Mouse (Mus musculus) heart, embryonic 12.5 days (tissue): ENCODE results near the gene Ppp1r37. TPM values are rescaled to one million over a fixed set of nuclear protein-coding genes. Genes with fewer than 3 reads are reported as not detected.
"Not testable (repeated sequence)": the region's sequence is repeated elsewhere in the genome, so short reads cannot be mapped to it uniquely, and the experiment has no call there.

Experiments
- ATAC-seq: fragments of 200-750 bp; cut with Nextera tagmentation; 2 replicates; pipeline ENCODE4 v1.8.0; 2017; ENCODE audit warnings: moderate TSS enrichment, moderate library complexity; ENCODE audit not compliant: insufficient number of reproducible peaks, low FRiP score
- H3K27ac ChIP-seq: fragments of 300-500 bp; sonication (generic); 2 replicates; pipeline ENCODE4 v1.5.1; 2016; ENCODE audit warnings: mild to moderate bottlenecking, moderate library complexity; ENCODE audit not compliant: poor library complexity, severe bottlenecking
- H3K27me3 ChIP-seq: fragments of 300-500 bp; sonication (generic); replicated peaks from 2 replicates; pipeline ENCODE4 v1.6.1; 2016; ENCODE audit warnings: mild to moderate bottlenecking, moderate library complexity
- H3K36me3 ChIP-seq: fragments of 300-500 bp; sonication (generic); 2 replicates; pipeline ENCODE4 v1.6.1; 2016; ENCODE audit warnings: mild to moderate bottlenecking, moderate library complexity
- H3K4me1 ChIP-seq: fragments of 300-500 bp; sonication (generic); replicated peaks from 2 replicates; pipeline ENCODE4 v1.6.1; 2016; ENCODE audit warnings: mild to moderate bottlenecking
- H3K4me2 ChIP-seq: fragments of 300-500 bp; sonication (generic); 2 replicates; pipeline ENCODE4 v1.6.1; 2016; ENCODE audit warnings: mild to moderate bottlenecking, moderate library complexity
- H3K4me3 ChIP-seq: fragments of 300-500 bp; sonication (generic); 2 replicates; pipeline ENCODE4 v1.5.1; 2016; ENCODE audit warnings: mild to moderate bottlenecking
- H3K9ac ChIP-seq: fragments of 300-500 bp; sonication (generic); 2 replicates; pipeline ENCODE4 v1.6.1; 2016; ENCODE audit warnings: mild to moderate bottlenecking, moderate library complexity
- H3K9me3 ChIP-seq: fragments of 300-500 bp; sonication (generic); replicated peaks from 2 replicates; pipeline ENCODE4 v1.6.1; 2016; ENCODE audit warnings: mild to moderate bottlenecking, moderate library complexity
- WGBS: fragments of 180-500 bp; shearing (Covaris S2); methylation state at CpG from one replicate; pipeline ENCODE4 v1.1.7; 2016; 5-methylcytosine and 5-hydroxymethylcytosine counted together
- polyA plus RNA-seq: library from polyadenylated mRNA; unstranded; fragments of >200 nt; fragmentation: Nextera tagmentation; extraction: Ambion mirVana; gene quantifications from 2 replicates; pipeline ENCODE4 v1.2.1, GENCODE M21; 2016

Gene Ppp1r37
- polyA plus RNA-seq, 1 experiment from 2014 or later: 26.2 TPM

GRCm38 (mm10) chr7:19532240-19532639 lies 30.6 kb downstream of the Ppp1r37 start:
- Histone ChIP-seq H3K4me3 (no peak overlapping the region), H3K4me1 (peaks cover 11% of the 10 kb centered on the region), H3K4me2 (no peak overlapping the region), H3K9me3 (no peaks in the 10 kb centered on the region), H3K27me3 (no peaks in the 10 kb centered on the region), H3K27ac (no peak overlapping the region), H3K36me3 (peaks cover 76% of the 10 kb centered on the region), H3K9ac (no peak overlapping the region)
- WGBS: 93% methylated on average over 14 of the region's 14 CpGs
- ATAC-seq: no peak

GRCm38 (mm10) chr7:19531077-19531476 lies 31.8 kb downstream of the Ppp1r37 start:
- 75% methylated on average over 10 of the region's 10 CpGs for WGBS
- no peak for ATAC-seq
- Histone ChIP-seq H3K4me3 (no peak overlapping the region), H3K4me1 (peaks cover under 1% of the 10 kb centered on the region; the same call in 1 of the 2 replicates), H3K36me3 (peaks cover 76% of the 10 kb centered on the region), H3K27me3 (peaks cover 5% of the 10 kb centered on the region), H3K4me2 (no peak overlapping the region), H3K9ac (no peak overlapping the region), H3K27ac (no peak overlapping the region), H3K9me3 (no peaks in the 10 kb centered on the region)

GRCm38 (mm10) chr7:19525105-19525481 lies 37.8 kb downstream of the Ppp1r37 start:
- Histone ChIP-seq H3K27ac (no peak overlapping the region), H3K36me3 (peaks cover 19% of the 10 kb centered on the region), H3K27me3 (peaks cover 64% of the 10 kb centered on the region), H3K4me3 (no peak overlapping the region), H3K4me1 (peaks cover 25% of the 10 kb centered on the region), H3K9ac (no peak overlapping the region), H3K4me2 (no peak overlapping the region), H3K9me3 (no peaks in the 10 kb centered on the region)
- 42% methylated on average over 2 of the region's 2 CpGs for WGBS
- ATAC-seq: no peak

GRCm38 (mm10) chr7:19524420-19525104 lies 38.3 kb downstream of the Ppp1r37 start:
- peaks cover 14% of the 10 kb centered on the region for H3K36me3 ChIP-seq
- 14% methylated on average over 24 of the region's 24 CpGs for WGBS
- peak overlapping the region; percentile 78 for H3K4me2 ChIP-seq
- no peak overlapping the region for H3K27ac ChIP-seq
- H3K9me3 ChIP-seq: no peaks in the 10 kb centered on the region
- H3K4me3 ChIP-seq: peak overlapping the region; percentile 41
- peaks cover 31% of the 10 kb centered on the region for H3K4me1 ChIP-seq
- ATAC-seq: no peak
- H3K27me3 ChIP-seq: peaks cover 70% of the 10 kb centered on the region
- H3K9ac ChIP-seq: peak overlapping the region; percentile 65

- Histone ChIP-seq H3K9me3 (no peaks in the 10 kb centered on the region), H3K4me1 (peaks cover 31% of the 10 kb centered on the region), H3K9ac (peak overlapping the region; percentile 65), H3K27me3 (peaks cover 76% of the 10 kb centered on the region), H3K36me3 (peaks cover 7% of the 10 kb centered on the region), H3K27ac (no peak overlapping the region), H3K4me3 (peak overlapping the region; percentile 41), H3K4me2 (peak overlapping the region; percentile 78)
- ATAC-seq: peak; percentile 29; the same call in 1 of the 2 replicates
- 3% methylated on average over 64 of the region's 64 CpGs for WGBS
These were observed 39.0 kb downstream of the Ppp1r37 start for GRCm38 (mm10) chr7:19523757-19524419.

GRCm38 (mm10) chr7:19523017-19523756 lies 39.7 kb downstream of the Ppp1r37 start:
- Histone ChIP-seq H3K9me3 (no peaks in the 10 kb centered on the region), H3K27me3 (peaks cover 83% of the 10 kb centered on the region), H3K4me1 (peaks cover 31% of the 10 kb centered on the region), H3K36me3 (no peaks in the 10 kb centered on the region), H3K4me3 (peak overlapping the region; percentile 41), H3K9ac (peak overlapping the region; percentile 65), H3K4me2 (peak overlapping the region; percentile 78), H3K27ac (no peak overlapping the region)
- ATAC-seq: 0 out of 2 replicates have a peak, but pooled peaks have one; percentile 4
- WGBS: 15% methylated on average over 72 of the region's 72 CpGs

- peak overlapping the region; percentile 76 for H3K9ac ChIP-seq
- peak overlapping the region; percentile 46 for H3K4me3 ChIP-seq
- WGBS: 1% methylated on average over 23 of the region's 23 CpGs
- ATAC-seq: no peak
- H3K9me3 ChIP-seq: no peaks in the 10 kb centered on the region
- peaks cover 36% of the 10 kb centered on the region for H3K4me1 ChIP-seq
- H3K36me3 ChIP-seq: no peaks in the 10 kb centered on the region
- H3K4me2 ChIP-seq: peak overlapping the region; percentile 87
- H3K27ac ChIP-seq: no peak overlapping the region
- peaks cover 100% of the 10 kb centered on the region for H3K27me3 ChIP-seq
These were observed 42.8 kb downstream of the Ppp1r37 start for GRCm38 (mm10) chr7:19520032-19520431.

- H3K4me3 ChIP-seq: peak within 1 kb of the TSS; percentile 10; the same call in 1 of the 2 replicates
- H3K36me3 ChIP-seq: no peaks in the 10 kb centered on the region
- peaks cover 17% of the 10 kb centered on the region for H3K4me1 ChIP-seq
- H3K9ac ChIP-seq: peak within 1 kb of the TSS; percentile 23; the same call in 1 of the 2 replicates
- peak within 1 kb of the TSS; percentile 58 for H3K4me2 ChIP-seq
- H3K27me3 ChIP-seq: peaks cover 84% of the 10 kb centered on the region
- WGBS: 3% methylated on average over 29 of the region's 29 CpGs
- no peaks in the 10 kb centered on the region for H3K9me3 ChIP-seq
- ATAC-seq: no peak
- H3K27ac ChIP-seq: no peak within 1 kb of the TSS
These were observed 45.1 kb downstream of the Ppp1r37 start, which contains the start of gene Nkpd1 for GRCm38 (mm10) chr7:19517652-19518365. Gene Nkpd1, plus strand, starts transcription at chr7:19517838.

GRCm38 (mm10) chr7:19512353-19512752 lies 50.5 kb downstream of the Ppp1r37 start:
- Histone ChIP-seq H3K9me3 (no peaks in the 10 kb centered on the region), H3K4me2 (no peak overlapping the region), H3K4me1 (peaks cover 15% of the 10 kb centered on the region), H3K27me3 (peaks cover 30% of the 10 kb centered on the region), H3K36me3 (no peaks in the 10 kb centered on the region), H3K4me3 (no peak overlapping the region), H3K9ac (no peak overlapping the region), H3K27ac (no peak overlapping the region)
- no peak for ATAC-seq
- WGBS: 76% methylated on average over 6 of the region's 6 CpGs

- H3K27me3 ChIP-seq: peaks cover 25% of the 10 kb centered on the region
- peaks cover 19% of the 10 kb centered on the region for H3K4me1 ChIP-seq
- not testable (repeated sequence) for H3K4me2 ChIP-seq, H3K9ac ChIP-seq, H3K27ac ChIP-seq, ATAC-seq, H3K9me3 ChIP-seq, H3K36me3 ChIP-seq, H3K4me3 ChIP-seq
- 90% methylated on average over 6 of the region's 7 CpGs for WGBS
These were observed 50.9 kb downstream of the Ppp1r37 start for GRCm38 (mm10) chr7:19511934-19512333.
